Mouse (Mus musculus): Measurements from ENCODE around the gene Casp8. TPM values are rescaled to one million over a fixed set of nuclear protein-coding genes. Genes with fewer than 3 reads are reported as not detected.
"Not testable (repeated sequence)": the region's sequence is repeated elsewhere in the genome, so short reads cannot be mapped to it uniquely, and the experiment has no call there.

Gene Casp8
- polyA plus RNA-seq, 1 experiment from 2014 or later = 67.7 TPM

DNA sequence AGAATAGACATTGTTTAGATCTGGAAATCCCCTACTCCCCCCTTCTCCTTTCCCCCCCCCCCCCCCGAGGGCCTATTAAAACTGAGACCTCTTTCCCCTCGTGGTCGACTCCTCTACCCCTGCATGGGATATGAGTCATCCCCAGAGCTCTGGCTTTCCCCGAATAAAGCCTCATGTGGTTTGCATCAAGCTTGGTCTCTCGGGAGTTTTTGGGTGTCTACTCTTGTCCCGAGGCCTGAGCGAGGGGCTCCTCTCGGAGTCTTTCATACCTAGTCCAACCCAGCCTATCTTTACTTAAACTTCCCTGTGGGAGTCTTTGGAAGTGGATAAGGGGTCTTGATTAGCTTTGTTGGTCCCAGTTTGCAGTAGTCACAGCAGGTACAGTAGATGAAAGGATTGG is 97.2 kb downstream of the Casp8 start:
- DNase-seq (ENCODE audit: low spot score) = not testable (repeated sequence)

Other genes with a start within 250 kb of the Casp8 start
- gene Fam126b, start 209.1 kb upstream of the Casp8 start, polyA plus RNA-seq (2015; fragmentation: Nextera tagmentation; extraction: Ambion mirVana) = 6.7 and 7.3 TPM in 2 replicates
- 276 and 280 TPM in 2 replicates for gene Ndufb3, start 209.0 kb upstream of the Casp8 start, polyA plus RNA-seq (2015; fragmentation: Nextera tagmentation; extraction: Ambion mirVana)
- gene Als2cr12, start 99.4 kb upstream of the Casp8 start, polyA plus RNA-seq (2015; fragmentation: Nextera tagmentation; extraction: Ambion mirVana) = 0.14 and 0.35 TPM in 2 replicates
- 99.4 and 118 TPM in 2 replicates for gene Cflar, start 83.9 kb upstream of the Casp8 start, polyA plus RNA-seq (2015; fragmentation: Nextera tagmentation; extraction: Ambion mirVana)
- 13.2 and 13.5 TPM in 2 replicates for gene Trak2, start 178.1 kb downstream of the Casp8 start, polyA plus RNA-seq (2015; fragmentation: Nextera tagmentation; extraction: Ambion mirVana)
- 28.6 and 30.6 TPM in 2 replicates for gene Stradb, start 178.1 kb downstream of the Casp8 start, polyA plus RNA-seq (2015; fragmentation: Nextera tagmentation; extraction: Ambion mirVana)

Data from thymus, postnatal 0 days (tissue).